Mouse (Mus musculus) stomach, postnatal 0 days (tissue): Measurements from ENCODE around the gene Zmynd10.

ENCODE experiments used
- CTCF ChIP-seq: IDR thresholded peaks from 2 replicates; pipeline ENCODE4 v1.5.1; 2016; ENCODE audit warnings: antibody characterized with exemption, low read depth, mild to moderate bottlenecking, moderate library complexity
- EP300 ChIP-seq: optimal IDR thresholded peaks from 2 replicates; pipeline ENCODE3; 2016; ENCODE audit warnings: antibody characterized with exemption

DNA sequence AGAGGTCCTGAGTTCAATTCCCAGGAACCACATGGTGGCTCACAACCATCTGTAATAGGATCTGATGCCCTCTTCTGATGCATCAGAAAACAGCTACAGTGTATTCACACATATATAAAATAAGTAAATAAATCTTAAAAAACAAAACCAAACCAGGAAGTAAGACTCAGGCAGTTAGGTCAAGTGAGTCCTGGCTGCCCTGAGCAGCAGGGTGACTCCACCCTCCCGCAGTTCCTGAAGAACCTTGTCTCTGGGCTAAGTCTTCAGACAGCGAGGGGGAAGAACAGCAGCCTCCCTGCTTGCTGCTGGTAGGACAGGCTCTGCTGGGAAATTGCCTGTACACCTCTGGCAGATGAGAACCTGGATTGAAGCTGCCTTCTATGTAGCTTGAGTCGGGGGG lies 9.2 kb downstream of the Zmynd10 start:
- no peak for TF ChIP-seq CTCF
- TF ChIP-seq EP300 = no peak
